Mouse (Mus musculus) embryonic facial prominence, embryonic 14.5 days (tissue): ENCODE measurements around the gene Cacna1c. TPM values are rescaled to one million over a fixed set of nuclear protein-coding genes. Genes with fewer than 3 reads are reported as not detected.

Source experiments
- ATAC-seq: fragments of 200-750 bp; cut with Nextera tagmentation; 2 replicates; pipeline ENCODE4 v1.8.0; 2017; ENCODE audit warnings: low read depth, moderate number of reproducible peaks, moderate TSS enrichment
- DNase-seq: peaks from one replicate; pipeline ENCODE4 v3.0.0-alpha.2; 2015; ENCODE audit warnings: low spot score
- H3K27ac ChIP-seq: fragments of 300-500 bp; sonication (generic); replicated peaks from 2 replicates; pipeline ENCODE4 v1.5.1; 2014; ENCODE audit warnings: low read depth, mild to moderate bottlenecking, low read length, moderate library complexity
- H3K27me3 ChIP-seq: fragments of 300-500 bp; sonication (generic); replicated peaks from 2 replicates; pipeline ENCODE4 v1.6.1; 2014; ENCODE audit warnings: low read length; ENCODE audit not compliant: control insufficient read depth, insufficient read depth
- H3K36me3 ChIP-seq: fragments of 300-500 bp; sonication (generic); 2 replicates; pipeline ENCODE4 v1.6.1; 2014; ENCODE audit warnings: low read length, mixed read lengths; ENCODE audit not compliant: control insufficient read depth, insufficient read depth
- H3K4me1 ChIP-seq: fragments of 300-500 bp; sonication (generic); 2 replicates; pipeline ENCODE4 v1.6.1; 2014; ENCODE audit warnings: antibody characterized with exemption, low read length; ENCODE audit not compliant: control insufficient read depth, insufficient read depth
- H3K4me2 ChIP-seq: fragments of 300-500 bp; sonication (generic); 2 replicates; pipeline ENCODE4 v1.6.1; 2014; ENCODE audit warnings: low read depth, mild to moderate bottlenecking, low read length, moderate library complexity, mixed read lengths
- H3K4me3 ChIP-seq: fragments of 300-500 bp; sonication (generic); 2 replicates; pipeline ENCODE4 v1.5.1; 2014; ENCODE audit warnings: low read depth, mild to moderate bottlenecking, low read length
- H3K9ac ChIP-seq: fragments of 300-500 bp; sonication (generic); 2 replicates; pipeline ENCODE4 v1.6.1; 2014; ENCODE audit warnings: low read depth, mild to moderate bottlenecking, low read length, moderate library complexity, mixed read lengths
- H3K9me3 ChIP-seq: fragments of 300-500 bp; sonication (generic); 2 replicates; pipeline ENCODE4 v1.6.1; 2016; ENCODE audit warnings: low read length; ENCODE audit not compliant: control insufficient read depth
- WGBS: fragments of 180-500 bp; shearing (Covaris S2); extraction: QIAGEN DNeasy Blood & Tissue Kit; methylation state at CpG from one replicate; pipeline ENCODE4 v1.1.7; 2014; 5-methylcytosine and 5-hydroxymethylcytosine counted together
- polyA plus RNA-seq: library from polyadenylated mRNA; unstranded; fragments of >200 nt; fragmentation: Nextera tagmentation; extraction: Ambion mirVana; gene quantifications from 2 replicates; pipeline ENCODE4 v1.2.1, GENCODE M21; 2014

Gene Cacna1c
- polyA plus RNA-seq, 1 experiment from 2014 or later, result 4.8 TPM

DNA sequence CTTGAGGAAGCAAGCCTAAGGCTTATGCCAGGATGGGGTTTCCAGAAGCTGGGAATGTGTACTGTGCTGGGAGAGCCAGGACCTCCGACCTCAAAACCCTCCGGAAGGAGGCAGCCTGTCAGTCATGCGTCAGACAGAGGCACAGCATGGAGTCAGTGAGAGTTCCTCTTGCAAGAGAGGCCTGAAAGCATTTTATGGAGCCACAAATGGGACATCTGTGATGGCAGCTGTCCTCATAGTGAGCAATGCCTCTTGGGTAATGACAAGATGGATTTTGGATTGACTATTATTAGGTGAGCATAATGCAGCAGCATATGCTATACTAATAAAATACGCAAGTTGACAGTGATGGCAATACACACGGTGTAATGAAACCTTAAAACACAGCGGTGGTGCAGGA, 515.4 kb downstream of the Cacna1c start:
- no peak for ATAC-seq
- WGBS, result 52% methylated on average over 6 of the region's 6 CpGs

DNA sequence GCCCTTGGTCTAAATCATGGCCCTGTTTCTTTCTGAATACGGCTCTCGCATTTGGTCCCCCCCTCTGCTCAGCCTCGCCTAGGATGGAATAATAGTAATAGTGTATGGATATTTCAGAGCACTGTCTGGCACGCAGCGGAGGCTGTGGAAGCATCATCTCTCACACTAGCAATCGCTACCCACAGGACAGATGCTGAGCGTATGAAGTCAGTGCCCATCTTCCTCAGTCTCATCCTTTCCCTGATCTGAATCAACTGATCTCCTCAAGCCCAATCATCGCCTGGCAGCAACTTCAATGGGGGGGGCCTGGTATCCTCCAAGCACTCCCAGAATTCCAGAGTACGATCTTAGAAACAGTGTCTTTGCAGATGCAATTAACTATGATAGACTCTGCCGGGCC, 518.2 kb downstream of the Cacna1c start:
- H3K9ac ChIP-seq, result no peak overlapping the region
- ATAC-seq (no peak), DNase-seq (no peak)
- H3K36me3 ChIP-seq, result peaks cover 20% of the 10 kb centered on the region
- H3K27me3 ChIP-seq, result no peaks in the 10 kb centered on the region
- no peak overlapping the region for H3K4me3 ChIP-seq
- no peak overlapping the region for H3K4me2 ChIP-seq
- H3K9me3 ChIP-seq, result no peaks in the 10 kb centered on the region
- no peaks in the 10 kb centered on the region for H3K4me1 ChIP-seq
- no peak overlapping the region for H3K27ac ChIP-seq
- WGBS, result 94% methylated on average over 10 of the region's 10 CpGs

More for the DNA sequence above, 515.4 kb downstream of the Cacna1c start:
- Histone ChIP-seq H3K4me2 (no peak overlapping the region), H3K27me3 (no peaks in the 10 kb centered on the region), H3K9me3 (no peaks in the 10 kb centered on the region), H3K36me3 (peaks cover 14% of the 10 kb centered on the region; the same call in 1 of the 2 replicates), H3K4me1 (no peaks in the 10 kb centered on the region), H3K4me3 (no peak overlapping the region), H3K27ac (no peak overlapping the region), H3K9ac (no peak overlapping the region)
- no peak for DNase-seq

DNA sequence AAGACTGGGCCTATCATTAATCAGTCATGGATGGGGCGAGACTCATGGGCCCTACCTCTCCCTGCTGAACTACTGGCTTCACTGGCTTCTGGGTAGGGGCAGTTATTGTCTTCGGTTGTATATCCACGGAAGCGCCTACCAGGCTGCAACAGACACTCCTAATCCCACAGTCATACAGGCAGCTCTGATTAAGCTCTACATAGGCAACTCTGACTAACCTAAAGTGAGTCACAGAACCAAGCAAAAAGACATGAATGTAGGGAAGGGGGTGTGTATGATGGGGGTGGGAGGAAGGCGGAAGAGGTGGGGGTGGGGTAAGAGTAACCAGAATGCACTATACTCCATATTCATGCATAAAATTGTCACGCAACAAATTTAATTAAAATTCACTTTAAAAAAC, 518.9 kb downstream of the Cacna1c start:
- Histone ChIP-seq H3K36me3 (peaks cover 15% of the 10 kb centered on the region), H3K4me2 (no peak overlapping the region), H3K9ac (no peak overlapping the region), H3K27me3 (no peaks in the 10 kb centered on the region), H3K4me3 (no peak overlapping the region), H3K9me3 (no peaks in the 10 kb centered on the region), H3K4me1 (no peaks in the 10 kb centered on the region), H3K27ac (no peak overlapping the region)
- ATAC-seq (no peak), DNase-seq (no peak)
- WGBS, result 82% methylated on average over 6 of the region's 6 CpGs

DNA sequence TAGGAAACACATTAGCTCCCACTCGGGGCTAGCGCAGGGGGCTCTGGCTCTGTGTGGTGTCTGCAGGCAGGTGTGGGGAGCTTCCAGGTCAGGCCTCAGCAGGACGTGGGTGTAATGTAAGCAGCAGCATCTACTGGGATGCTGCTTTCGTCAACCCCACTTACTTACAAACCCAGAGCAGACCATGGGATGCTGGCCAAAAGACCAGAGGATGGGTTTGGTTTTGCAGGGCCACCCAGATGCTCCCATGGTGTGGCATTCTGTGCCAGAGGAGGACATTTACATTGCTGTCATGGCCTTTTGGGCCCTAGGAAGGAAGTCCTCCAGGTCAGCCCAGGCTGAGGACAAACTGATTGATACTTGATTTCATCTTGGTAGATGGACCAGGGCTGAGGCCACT, 521.4 kb downstream of the Cacna1c start:
- H3K9me3 ChIP-seq, result no peaks in the 10 kb centered on the region
- H3K4me1 ChIP-seq, result no peaks in the 10 kb centered on the region
- no peak overlapping the region for H3K27ac ChIP-seq
- DNase-seq (no peak), ATAC-seq (no peak)
- peaks cover 18% of the 10 kb centered on the region for H3K36me3 ChIP-seq
- H3K4me2 ChIP-seq, result no peak overlapping the region
- H3K9ac ChIP-seq, result no peak overlapping the region
- no peak overlapping the region for H3K4me3 ChIP-seq
- no peaks in the 10 kb centered on the region for H3K27me3 ChIP-seq
- WGBS, result 80% methylated on average over 4 of the region's 4 CpGs

DNA sequence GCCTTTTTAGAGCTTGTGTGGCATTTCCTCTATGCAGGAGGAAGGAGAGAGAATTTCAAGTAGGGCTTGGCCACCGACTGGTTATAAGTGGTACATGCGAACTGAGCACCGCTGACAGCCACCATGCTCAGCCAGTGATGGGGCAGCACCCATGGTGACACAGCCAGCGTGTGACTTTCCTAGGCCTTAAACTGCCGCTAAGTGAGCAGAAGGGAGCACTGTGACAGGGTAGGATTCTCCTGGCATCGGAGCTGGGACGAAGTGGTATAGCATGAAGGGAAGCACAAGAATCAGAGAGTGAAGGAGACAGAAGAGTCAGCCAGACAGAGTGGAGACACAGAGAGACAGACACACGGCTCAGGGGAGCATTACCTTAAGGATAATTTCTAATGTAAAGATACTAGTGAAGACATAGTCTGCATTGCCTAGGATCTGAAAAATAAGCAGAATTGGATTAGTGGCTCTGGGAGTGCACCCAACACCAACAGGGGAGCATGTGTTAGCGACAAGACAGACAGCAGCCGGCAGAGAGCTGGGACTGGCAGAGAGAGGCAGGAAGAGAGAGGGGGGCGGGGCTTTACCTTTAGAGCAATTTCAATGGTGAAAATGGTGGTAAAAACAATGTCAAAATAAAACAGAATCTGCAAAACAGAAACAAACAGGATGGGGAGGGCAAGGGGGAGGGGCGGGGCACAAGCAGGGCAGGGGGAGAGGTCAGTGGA, 522.1 kb downstream of the Cacna1c start:
- Histone ChIP-seq H3K9ac (no peak overlapping the region), H3K36me3 (peaks cover 18% of the 10 kb centered on the region), H3K4me2 (no peak overlapping the region), H3K27ac (no peak overlapping the region), H3K9me3 (no peaks in the 10 kb centered on the region), H3K27me3 (no peaks in the 10 kb centered on the region), H3K4me3 (no peak overlapping the region), H3K4me1 (no peaks in the 10 kb centered on the region)
- DNase-seq (no peak), ATAC-seq (no peak)
- WGBS, result 72% methylated on average over 12 of the region's 12 CpGs

DNA sequence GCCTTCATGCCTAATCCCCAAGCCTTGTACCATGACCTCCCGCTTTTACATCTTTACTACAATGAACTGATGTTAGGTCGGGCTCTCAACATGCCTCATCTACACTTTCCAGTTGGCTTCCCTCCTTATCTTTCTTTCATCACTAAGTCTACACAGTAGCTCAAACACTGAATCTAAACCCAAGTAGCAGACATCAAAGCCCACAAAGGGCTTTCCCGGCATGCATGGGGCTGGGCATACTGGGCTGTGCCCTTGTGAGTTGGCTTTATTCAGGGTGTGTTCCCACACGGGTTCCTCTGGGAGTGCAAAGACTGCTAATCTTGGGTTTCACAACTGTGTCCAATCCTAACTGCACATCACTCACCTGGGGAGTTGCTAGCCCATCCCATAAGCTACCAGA, 542.9 kb downstream of the Cacna1c start:
- no peak for ATAC-seq

DNA sequence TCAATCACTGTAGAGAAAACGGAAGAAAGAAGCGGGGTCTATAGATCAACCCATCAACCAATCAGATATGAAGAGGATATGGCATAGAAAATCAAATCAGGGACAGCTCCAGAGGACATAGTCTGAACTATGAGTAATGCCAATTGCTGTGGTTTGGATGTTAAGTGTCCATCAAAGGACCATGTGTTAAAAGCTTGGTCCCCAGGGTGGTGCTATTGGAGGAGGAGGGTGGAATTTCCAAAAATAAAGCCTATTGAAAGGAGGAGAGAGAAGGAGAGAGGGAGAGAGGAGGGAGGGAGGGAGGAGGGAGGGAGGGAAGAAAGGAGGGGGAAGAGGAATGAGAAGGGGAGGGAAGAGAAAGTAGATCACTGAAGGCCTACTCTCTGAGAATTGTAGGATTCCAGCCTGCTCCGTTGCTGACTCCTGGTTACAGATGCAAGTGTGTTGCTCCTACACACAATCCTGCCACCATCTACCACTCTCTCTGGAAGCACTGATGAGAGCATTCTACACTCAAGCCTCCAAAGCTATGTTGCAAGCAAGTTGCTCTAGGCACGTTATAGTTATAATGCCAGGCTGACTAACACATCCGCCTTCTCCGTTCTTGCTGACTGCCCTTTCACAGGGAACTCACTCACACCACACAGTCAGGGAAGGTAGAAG, 547.0 kb downstream of the Cacna1c start:
- no peak for DNase-seq
- Histone ChIP-seq H3K36me3 (peaks cover 27% of the 10 kb centered on the region), H3K4me1 (no peaks in the 10 kb centered on the region), H3K27me3 (no peaks in the 10 kb centered on the region), H3K4me3 (no peak overlapping the region), H3K4me2 (no peak overlapping the region), H3K9me3 (no peaks in the 10 kb centered on the region), H3K9ac (no peak overlapping the region), H3K27ac (no peak overlapping the region)
- WGBS, result 88% methylated on average over 6 of the region's 6 CpGs
- ATAC-seq, result no peak

More for the DNA sequence above, 542.9 kb downstream of the Cacna1c start:
- no peak for DNase-seq
- Histone ChIP-seq H3K9ac (no peak overlapping the region), H3K9me3 (no peaks in the 10 kb centered on the region), H3K4me1 (no peaks in the 10 kb centered on the region), H3K36me3 (peaks cover 43% of the 10 kb centered on the region), H3K27me3 (no peaks in the 10 kb centered on the region), H3K4me2 (no peak overlapping the region), H3K4me3 (no peak overlapping the region), H3K27ac (no peak overlapping the region)
- WGBS, result 94% methylated on average over 4 of the region's 4 CpGs

DNA sequence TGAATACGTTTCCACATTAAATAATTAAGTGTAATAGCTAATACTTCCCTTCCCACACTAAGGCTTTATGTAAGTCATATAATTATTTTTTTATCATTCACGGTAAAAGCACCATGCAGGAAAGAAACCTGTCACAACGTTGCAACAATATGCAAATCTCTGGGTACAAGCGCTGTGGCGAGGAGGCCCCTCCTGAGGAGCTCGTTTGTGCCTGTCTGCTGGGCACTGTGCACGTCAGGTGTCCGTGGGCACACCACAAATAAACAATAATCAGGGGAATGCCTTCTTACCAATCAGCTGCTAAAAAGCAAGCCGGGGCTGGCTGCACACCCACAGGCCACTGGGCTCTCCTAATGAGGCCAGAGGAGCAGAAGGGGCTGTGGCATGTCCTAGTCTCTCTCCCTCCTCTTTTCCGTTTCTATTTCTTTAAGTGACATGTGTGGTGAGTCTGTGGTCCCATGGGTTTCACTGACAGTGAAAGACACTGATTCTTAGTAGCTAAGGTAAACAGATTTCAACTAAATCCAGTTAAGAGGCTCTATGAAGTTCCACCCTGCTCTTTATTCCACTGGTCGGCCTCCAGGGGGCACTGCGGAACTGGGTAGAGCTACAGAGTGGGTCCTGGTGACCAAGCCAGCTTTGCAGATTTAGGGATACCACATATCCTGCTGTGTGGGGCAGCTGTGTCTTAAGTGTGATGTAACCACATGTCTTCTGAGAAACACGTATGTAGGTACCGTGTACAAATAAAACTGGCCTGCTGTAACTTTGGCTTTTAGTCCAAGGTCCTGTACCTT, 549.8 kb downstream of the Cacna1c start:
- Histone ChIP-seq H3K4me3 (no peak overlapping the region), H3K36me3 (0 out of 2 replicates have a peak, but pooled peaks cover 7% of the 10 kb centered on the region), H3K4me2 (no peak overlapping the region), H3K27me3 (no peaks in the 10 kb centered on the region), H3K9me3 (no peaks in the 10 kb centered on the region), H3K9ac (no peak overlapping the region), H3K4me1 (no peaks in the 10 kb centered on the region), H3K27ac (no peak overlapping the region)
- peak; percentile 75 for DNase-seq
- 58% methylated on average over 14 of the region's 14 CpGs for WGBS
- ATAC-seq, result peak; percentile 62; the same call in 1 of the 2 replicates
